Mouse (Mus musculus): ENCODE measurements at regions not wholly inside any gene's neighbourhood (a gene's known extent, or its start where the extent isn't known, plus 50 kb on each side); places are given as distances from the start of the nearest gene placed in this dataset.
A peak's percentile ranks its signal among the peaks of the same experiment; 100 is the strongest.

DNA sequence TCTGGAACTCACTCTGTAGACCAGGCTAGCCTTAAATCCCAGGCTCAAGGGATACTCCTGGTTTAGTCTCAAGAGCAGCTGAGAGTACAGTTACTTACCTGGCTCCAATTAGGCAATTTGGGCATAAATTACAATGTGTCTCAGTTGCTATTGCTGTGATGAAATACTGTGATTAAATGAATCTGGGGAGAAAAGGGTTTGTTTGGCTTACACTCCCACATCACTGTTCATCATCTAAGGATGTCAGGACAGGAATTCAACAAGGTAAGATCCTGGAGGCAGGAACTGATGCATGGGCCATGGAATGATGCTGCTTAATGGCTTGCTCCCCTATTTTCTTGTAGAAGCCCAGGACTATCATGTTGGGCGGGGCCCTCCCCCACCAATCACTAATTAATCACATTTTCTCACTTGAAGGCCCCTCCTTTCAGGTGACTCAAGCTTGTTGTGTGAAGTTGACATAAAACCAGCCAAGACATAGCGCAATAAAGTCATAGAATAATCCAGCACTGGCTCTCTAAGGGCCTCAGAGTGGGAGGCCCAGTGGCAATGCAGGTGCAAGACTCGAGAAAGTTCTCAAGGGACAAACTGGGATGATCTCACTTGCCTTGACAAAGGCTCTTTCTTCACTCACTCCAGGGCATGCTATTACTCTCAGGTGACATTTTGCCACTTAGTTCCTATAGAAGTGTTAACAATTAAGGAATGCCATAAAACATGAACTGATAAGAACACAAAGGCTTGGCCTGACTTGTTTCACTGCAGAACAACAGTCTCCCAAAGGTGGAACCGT, 85.4 kb upstream of the Barx2 start:
- Histone ChIP-seq H3K27ac (replicated peaks; ENCODE audit: low read depth, low read length) (no peak overlapping the region), H3K9ac (ENCODE audit: low read depth, low read length) (no peak overlapping the region), H3K4me2 (ENCODE audit: low read depth, low read length) (no peak overlapping the region), H3K9me3 (ENCODE audit: control insufficient read depth, low read length) (no peaks in the 10 kb centered on the region), H3K4me3 (ENCODE audit: low read depth, low read length) (no peak overlapping the region), H3K27me3 (replicated peaks; ENCODE audit: control insufficient read depth, insufficient read depth, low read length) (no peaks in the 10 kb centered on the region), H3K36me3 (ENCODE audit: control insufficient read depth, insufficient read depth, low read length) (no peaks in the 10 kb centered on the region), H3K4me1 (ENCODE audit: control insufficient read depth, insufficient read depth, low read length) (peaks cover 16% of the 10 kb centered on the region; the same call in 1 of the 2 replicates)
- DNase-seq (ENCODE audit: low spot score) (no peak), ATAC-seq (ENCODE audit: low read depth) (no peak)
- 79% methylated on average over 4 of the region's 4 CpGs for WGBS

- 73% methylated on average over 1 of the region's 1 CpGs for WGBS
Measured at GRCm38 (mm10) chr9:31999760-32000159, 86.5 kb upstream of the Barx2 start.

DNA sequence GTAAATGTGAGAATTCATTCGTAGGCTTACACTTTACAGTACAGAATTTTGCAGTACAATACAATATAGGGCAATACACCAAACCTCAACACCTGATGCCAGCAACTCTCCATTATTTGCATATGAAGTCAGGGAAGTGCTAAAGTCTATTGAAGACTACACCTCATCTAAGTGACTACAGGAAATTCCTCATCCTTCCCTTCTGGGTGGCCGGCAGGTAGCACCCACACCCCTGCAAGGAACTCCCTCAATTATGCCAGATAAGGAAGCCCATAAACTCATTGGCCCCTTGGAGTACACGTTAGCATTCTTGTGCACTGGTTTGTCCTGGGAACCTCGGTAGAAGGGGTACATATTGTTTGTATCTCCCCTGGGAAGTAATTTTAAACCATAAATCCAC, 89.7 kb upstream of the Barx2 start:
- no peak overlapping the region for H3K9ac ChIP-seq (ENCODE audit: low read depth, low read length)
- H3K4me3 ChIP-seq (ENCODE audit: low read depth, low read length) = no peak overlapping the region
- WGBS = 69% methylated on average over 4 of the region's 4 CpGs
- no peak overlapping the region for H3K4me2 ChIP-seq (ENCODE audit: low read depth, low read length)
- ATAC-seq (ENCODE audit: low read depth) (no peak), DNase-seq (ENCODE audit: low spot score) (no peak)
- H3K4me1 ChIP-seq (ENCODE audit: control insufficient read depth, insufficient read depth, low read length) = 0 out of 2 replicates have a peak, but pooled peaks cover 1% of the 10 kb centered on the region
- H3K27ac ChIP-seq (replicated peaks; ENCODE audit: low read depth, low read length) = no peak overlapping the region
- H3K9me3 ChIP-seq (ENCODE audit: control insufficient read depth, low read length) = no peaks in the 10 kb centered on the region
- no peaks in the 10 kb centered on the region for H3K36me3 ChIP-seq (ENCODE audit: control insufficient read depth, insufficient read depth, low read length)
- H3K27me3 ChIP-seq (replicated peaks; ENCODE audit: control insufficient read depth, insufficient read depth, low read length) = no peaks in the 10 kb centered on the region

More at GRCm38 (mm10) chr9:31999760-32000159, 86.5 kb upstream of the Barx2 start:
- Histone ChIP-seq H3K4me2 (ENCODE audit: low read depth, low read length) (no peak overlapping the region), H3K9ac (ENCODE audit: low read depth, low read length) (no peak overlapping the region), H3K36me3 (ENCODE audit: control insufficient read depth, insufficient read depth, low read length) (no peaks in the 10 kb centered on the region), H3K27me3 (replicated peaks; ENCODE audit: control insufficient read depth, insufficient read depth, low read length) (no peaks in the 10 kb centered on the region), H3K4me1 (ENCODE audit: control insufficient read depth, insufficient read depth, low read length) (peaks cover 16% of the 10 kb centered on the region; the same call in 1 of the 2 replicates), H3K9me3 (ENCODE audit: control insufficient read depth, low read length) (no peaks in the 10 kb centered on the region), H3K27ac (replicated peaks; ENCODE audit: low read depth, low read length) (no peak overlapping the region), H3K4me3 (ENCODE audit: low read depth, low read length) (no peak overlapping the region)
- no peak for DNase-seq (ENCODE audit: low spot score)
- ATAC-seq (ENCODE audit: low read depth) = no peak

DNA sequence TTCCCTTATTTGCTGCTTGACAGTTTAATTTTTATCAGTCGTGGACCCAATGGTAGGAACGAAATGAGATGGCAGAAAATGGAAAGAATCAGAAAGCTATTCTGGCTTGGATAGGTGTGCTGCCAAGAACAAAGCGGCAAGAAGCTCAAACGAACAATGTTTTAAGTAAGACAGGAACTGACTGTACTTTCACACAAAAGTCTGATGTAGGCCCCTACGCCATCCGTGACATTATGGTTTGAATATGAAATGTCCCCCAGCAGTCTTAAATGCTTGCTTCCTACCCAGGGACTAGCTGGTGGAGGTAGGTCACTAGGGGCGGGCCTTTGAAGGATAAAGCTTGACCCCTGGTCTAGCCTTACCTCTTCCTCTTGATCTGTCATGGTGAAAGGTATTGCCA, 90.5 kb upstream of the Barx2 start:
- DNase-seq (ENCODE audit: low spot score) = no peak
- no peak for ATAC-seq (ENCODE audit: low read depth)
- no peaks in the 10 kb centered on the region for H3K9me3 ChIP-seq (ENCODE audit: control insufficient read depth, low read length)

GRCm38 (mm10) chr9:32005348-32005747, 92.1 kb upstream of the Barx2 start:
- H3K4me3 ChIP-seq (ENCODE audit: low read depth, low read length) = no peak overlapping the region
- H3K4me1 ChIP-seq (ENCODE audit: control insufficient read depth, insufficient read depth, low read length) = no peaks in the 10 kb centered on the region
- no peaks in the 10 kb centered on the region for H3K36me3 ChIP-seq (ENCODE audit: control insufficient read depth, insufficient read depth, low read length)
- H3K9ac ChIP-seq (ENCODE audit: low read depth, low read length) = no peak overlapping the region
- no peak for ATAC-seq (ENCODE audit: low read depth)
- no peaks in the 10 kb centered on the region for H3K27me3 ChIP-seq (replicated peaks; ENCODE audit: control insufficient read depth, insufficient read depth, low read length)
- no peak overlapping the region for H3K4me2 ChIP-seq (ENCODE audit: low read depth, low read length)
- H3K27ac ChIP-seq (replicated peaks; ENCODE audit: low read depth, low read length) = no peak overlapping the region
- DNase-seq (ENCODE audit: low spot score) = no peak
- 70% methylated on average over 9 of the region's 9 CpGs for WGBS
- no peaks in the 10 kb centered on the region for H3K9me3 ChIP-seq (ENCODE audit: control insufficient read depth, low read length)

More for the DNA sequence above, 90.5 kb upstream of the Barx2 start:
- H3K27ac ChIP-seq (replicated peaks; ENCODE audit: low read depth, low read length) = no peak overlapping the region
- WGBS = 87% methylated on average over 7 of the region's 7 CpGs
- no peak overlapping the region for H3K4me3 ChIP-seq (ENCODE audit: low read depth, low read length)
- H3K4me1 ChIP-seq (ENCODE audit: control insufficient read depth, insufficient read depth, low read length) = no peaks in the 10 kb centered on the region
- H3K36me3 ChIP-seq (ENCODE audit: control insufficient read depth, insufficient read depth, low read length) = no peaks in the 10 kb centered on the region
- no peak overlapping the region for H3K4me2 ChIP-seq (ENCODE audit: low read depth, low read length)
- no peak overlapping the region for H3K9ac ChIP-seq (ENCODE audit: low read depth, low read length)
- no peaks in the 10 kb centered on the region for H3K27me3 ChIP-seq (replicated peaks; ENCODE audit: control insufficient read depth, insufficient read depth, low read length)

DNA sequence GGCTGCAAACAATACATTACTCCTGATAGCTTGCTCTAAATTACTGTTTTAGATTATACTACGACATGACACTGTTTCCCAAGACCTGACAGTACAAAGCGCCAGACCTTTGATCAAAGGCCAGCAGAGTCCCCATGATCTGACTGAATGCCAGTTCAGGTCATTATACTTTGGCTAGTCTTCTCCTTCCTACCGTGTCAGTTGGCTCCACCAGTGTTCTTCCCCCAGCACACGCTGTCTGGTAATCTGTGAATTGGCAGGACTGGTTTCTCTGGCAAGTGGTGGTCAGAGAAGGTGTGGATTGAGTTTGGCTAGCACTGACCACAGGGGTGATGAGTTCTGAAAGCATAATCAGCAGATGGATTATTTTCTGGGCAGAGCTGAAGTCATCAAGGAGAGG, 93.1 kb upstream of the Barx2 start:
- ATAC-seq (ENCODE audit: low read depth) (peak; percentile 15; the same call in 1 of the 2 replicates), DNase-seq (ENCODE audit: low spot score) (no peak)
- H3K36me3 ChIP-seq (ENCODE audit: control insufficient read depth, insufficient read depth, low read length) = no peaks in the 10 kb centered on the region
- H3K27me3 ChIP-seq (replicated peaks; ENCODE audit: control insufficient read depth, insufficient read depth, low read length) = no peaks in the 10 kb centered on the region
- H3K9me3 ChIP-seq (ENCODE audit: control insufficient read depth, low read length) = no peaks in the 10 kb centered on the region
- H3K4me2 ChIP-seq (ENCODE audit: low read depth, low read length) = no peak overlapping the region
- no peak overlapping the region for H3K9ac ChIP-seq (ENCODE audit: low read depth, low read length)
- WGBS = 63% methylated on average over 4 of the region's 4 CpGs
- H3K4me1 ChIP-seq (ENCODE audit: control insufficient read depth, insufficient read depth, low read length) = peaks cover 2% of the 10 kb centered on the region; the same call in 1 of the 2 replicates
- no peak overlapping the region for H3K4me3 ChIP-seq (ENCODE audit: low read depth, low read length)
- H3K27ac ChIP-seq (replicated peaks; ENCODE audit: low read depth, low read length) = no peak overlapping the region

- Histone ChIP-seq H3K27me3 (replicated peaks; ENCODE audit: control insufficient read depth, insufficient read depth, low read length) (no peaks in the 10 kb centered on the region), H3K9me3 (ENCODE audit: control insufficient read depth, low read length) (0 out of 2 replicates have a peak, but pooled peaks cover 4% of the 10 kb centered on the region), H3K4me1 (ENCODE audit: control insufficient read depth, insufficient read depth, low read length) (peaks cover 9% of the 10 kb centered on the region; the same call in 1 of the 2 replicates), H3K36me3 (ENCODE audit: control insufficient read depth, insufficient read depth, low read length) (no peaks in the 10 kb centered on the region), H3K9ac (ENCODE audit: low read depth, low read length) (no peak overlapping the region), H3K4me2 (ENCODE audit: low read depth, low read length) (no peak overlapping the region), H3K4me3 (ENCODE audit: low read depth, low read length) (no peak overlapping the region), H3K27ac (replicated peaks; ENCODE audit: low read depth, low read length) (no peak overlapping the region)
- peak; percentile 85 for DNase-seq (ENCODE audit: low spot score)
- 38% methylated on average over 11 of the region's 11 CpGs for WGBS
- peak; percentile 65; the same call in 1 of the 2 replicates for ATAC-seq (ENCODE audit: low read depth)
Measured at GRCm38 (mm10) chr9:32010953-32011770, 97.9 kb upstream of the Barx2 start.

- ATAC-seq (ENCODE audit: low read depth) = no peak
- Histone ChIP-seq H3K9ac (ENCODE audit: low read depth, low read length) (no peak overlapping the region), H3K4me1 (ENCODE audit: control insufficient read depth, insufficient read depth, low read length) (peaks cover 9% of the 10 kb centered on the region), H3K9me3 (ENCODE audit: control insufficient read depth, low read length) (0 out of 2 replicates have a peak, but pooled peaks cover 4% of the 10 kb centered on the region), H3K4me3 (ENCODE audit: low read depth, low read length) (no peak overlapping the region), H3K36me3 (ENCODE audit: control insufficient read depth, insufficient read depth, low read length) (no peaks in the 10 kb centered on the region), H3K4me2 (ENCODE audit: low read depth, low read length) (no peak overlapping the region), H3K27ac (replicated peaks; ENCODE audit: low read depth, low read length) (no peak overlapping the region; the same call in 1 of the 2 replicates), H3K27me3 (replicated peaks; ENCODE audit: control insufficient read depth, insufficient read depth, low read length) (no peaks in the 10 kb centered on the region)
- WGBS = 51% methylated on average over 4 of the region's 4 CpGs
- no peak for DNase-seq (ENCODE audit: low spot score)
Measured at GRCm38 (mm10) chr9:32016286-32016685, 99.7 kb upstream of the Arhgap32 start.
